Mouse (Mus musculus): Measurements from ENCODE around the gene Fam133b.
A peak's percentile ranks its signal among the peaks of the same experiment; 100 is the strongest.
"Not testable (repeated sequence)": the region's sequence is repeated elsewhere in the genome, so short reads cannot be mapped to it uniquely, and the experiment has no call there.

Fam133b gene

GRCm38 (mm10) chr5:3520493-3521359 lies 22.9 kb upstream of the Fam133b start:
- DNase-seq (ENCODE audit: low spot score) = no peak

GRCm38 (mm10) chr5:3521741-3522140 lies 21.9 kb upstream of the Fam133b start:
- no peak for DNase-seq (ENCODE audit: low spot score)

GRCm38 (mm10) chr5:3522826-3523225 lies 20.8 kb upstream of the Fam133b start:
- no peak for DNase-seq (ENCODE audit: low spot score)

- DNase-seq (ENCODE audit: low spot score) = no peak
Observed at GRCm38 (mm10) chr5:3527041-3527691, 16.5 kb upstream of the Fam133b start.

GRCm38 (mm10) chr5:3529585-3530189 lies 13.9 kb upstream of the Fam133b start:
- no peak for DNase-seq (ENCODE audit: low spot score)

- DNase-seq (ENCODE audit: low spot score) = not testable (repeated sequence)
Observed at GRCm38 (mm10) chr5:3532048-3532447, 11.6 kb upstream of the Fam133b start.

- no peak for DNase-seq (ENCODE audit: low spot score)
Observed at GRCm38 (mm10) chr5:3536592-3537212, 6.9 kb upstream of the Fam133b start.

- no peak for DNase-seq (ENCODE audit: low spot score)
Observed at GRCm38 (mm10) chr5:3538505-3539472, 4.8 kb upstream of the Fam133b start.

GRCm38 (mm10) chr5:3541871-3542270 lies 1.8 kb upstream of the Fam133b start:
- no peak for DNase-seq (ENCODE audit: low spot score)

- DNase-seq (ENCODE audit: low spot score) = no peak
Observed at GRCm38 (mm10) chr5:3544480-3544769, 792 bp downstream of the Fam133b start.

- no peak for DNase-seq (ENCODE audit: low spot score)
Observed at GRCm38 (mm10) chr5:3546226-3546625, 2.6 kb downstream of the Fam133b start.

- DNase-seq (ENCODE audit: low spot score) = no peak
Observed at GRCm38 (mm10) chr5:3551481-3551880, 7.8 kb downstream of the Fam133b start.

- no peak for DNase-seq (ENCODE audit: low spot score)
Observed at GRCm38 (mm10) chr5:3554198-3554597, 10.6 kb downstream of the Fam133b start.

GRCm38 (mm10) chr5:3571266-3571665 lies 27.6 kb downstream of the Fam133b start, which contains the start of gene 1700109H08Rik:
Gene 1700109H08Rik (plus strand): TSS chr5:3571566.
- no peak for DNase-seq (ENCODE audit: low spot score)

GRCm38 (mm10) chr5:3574825-3575224 lies 31.2 kb downstream of the Fam133b start:
- DNase-seq (ENCODE audit: low spot score) = no peak

- DNase-seq (ENCODE audit: low spot score) = no peak
Observed at GRCm38 (mm10) chr5:3577939-3578338, 34.3 kb downstream of the Fam133b start.

- no peak for DNase-seq (ENCODE audit: low spot score)
Observed at GRCm38 (mm10) chr5:3579066-3579465, 35.4 kb downstream of the Fam133b start.

GRCm38 (mm10) chr5:3595693-3596398 lies 52.2 kb downstream of the Fam133b start, which contains the start of gene Pex1:
Gene Pex1 (plus strand): TSS chr5:3596066.
- peak; percentile 97 for DNase-seq (ENCODE audit: low spot score)

- peak; percentile 77 for DNase-seq (ENCODE audit: low spot score)
Observed at GRCm38 (mm10) chr5:3596399-3596766, 52.8 kb downstream of the Fam133b start, which contains the start of gene Rbm48. Gene Rbm48 (minus strand): TSS chr5:3596585.

GRCm38 (mm10) chr5:3597171-3597570 lies 53.5 kb downstream of the Fam133b start:
- DNase-seq (ENCODE audit: low spot score) = no peak

- DNase-seq (ENCODE audit: low spot score) = no peak
Observed at GRCm38 (mm10) chr5:3598766-3599165, 55.1 kb downstream of the Fam133b start.

Data from T-cell, adult 2 months (primary cell).